In genomic region chr2:127916804-127917410, GRCm38 (mm10) we compare ENCODE assay signal across 18 mouse cellular contexts.
A peak's percentile ranks its signal among the peaks of the same experiment; 100 is the strongest.
DNase-seq lines count a peak whose midpoint lies in the region; ATAC-seq and TF ChIP-seq lines count a peak whose summit lies in the region.
"Had no signal": no experiment of that assay in that cellular context is flagged by ENCODE, and none has a peak within 500 bp of the region (broad histone marks: within the 10 kb centered on the region; RNA-seq: fewer than 3 reads in every experiment).

No protein-coding gene starts in this region.

- H3K4me1 ChIP-seq in G1E (ENCODE audit: insufficient read depth, low read depth, low read length): peaks cover 64% of the 10 kb centered on the region
- H3K4me1 ChIP-seq in thymus, adult 2 months (replicated peaks; ENCODE audit: control insufficient read depth, insufficient read depth, low read length): peaks cover 26% of the 10 kb centered on the region
- no peaks in the 10 kb centered on the region for H3K4me1 ChIP-seq in hindbrain, embryonic 11.5 days (replicated peaks; ENCODE audit: control insufficient read depth, insufficient read depth, low read length)
- H3K4me1 ChIP-seq: heart, embryonic 15.5 days; hindbrain, embryonic 15.5 days; neural tube, embryonic 15.5 days had no signal

- peak; percentile 59 for ATAC-seq in G1E (ENCODE audit: extremely low read depth, insufficient number of reproducible peaks, low FRiP score, poor library complexity, severe bottlenecking)
- peak; percentile 51 for ATAC-seq in megakaryocyte, adult 5-6 weeks (ENCODE audit: poor library complexity, severe bottlenecking)
- no peak for ATAC-seq in erythroid progenitor cell, adult 5-6 weeks (replicated peaks; ENCODE audit: low FRiP score, poor library complexity, severe bottlenecking)
- no peak for ATAC-seq in hindbrain, embryonic 11.5 days (ENCODE audit: low FRiP score)
- ATAC-seq: liver, postnatal 0 days had no signal

- H3K9ac ChIP-seq in hindbrain, embryonic 11.5 days (ENCODE audit: low read depth, low read length): no peak overlapping the region
- H3K9ac ChIP-seq: embryonic facial prominence, embryonic 13.5 days; heart, embryonic 15.5 days; hindbrain, embryonic 15.5 days; limb, embryonic 13.5 days; liver, postnatal 0 days; neural tube, embryonic 15.5 days had no signal

- no peaks in the 10 kb centered on the region for H3K27me3 ChIP-seq in G1E (ENCODE audit: insufficient read depth, low read length)
- H3K27me3 ChIP-seq in thymus, adult 2 months (ENCODE audit: control insufficient read depth, insufficient read depth, low read length): no peaks in the 10 kb centered on the region
- H3K27me3 ChIP-seq in hindbrain, embryonic 11.5 days (ENCODE audit: control insufficient read depth, insufficient read depth, low read length): no peaks in the 10 kb centered on the region
- H3K27me3 ChIP-seq: hindbrain, embryonic 15.5 days; neural tube, embryonic 15.5 days had no signal

- no peaks in the 10 kb centered on the region for H3K9me3 ChIP-seq in G1E (replicated peaks)
- H3K9me3 ChIP-seq in hindbrain, embryonic 11.5 days (ENCODE audit: control insufficient read depth, low read length): no peaks in the 10 kb centered on the region
- H3K9me3 ChIP-seq: embryonic facial prominence, embryonic 13.5 days; heart, embryonic 15.5 days; hindbrain, embryonic 15.5 days; limb, embryonic 13.5 days; neural tube, embryonic 15.5 days had no signal

- peak overlapping the region; percentile 33; the same call in 1 of the 2 replicates for H3K4me3 ChIP-seq in G1E (ENCODE audit: low read depth, low read length)
- H3K4me3 ChIP-seq in thymus, adult 2 months (ENCODE audit: control insufficient read depth, insufficient read depth, low read length): no peak overlapping the region
- H3K4me3 ChIP-seq in hindbrain, embryonic 11.5 days (ENCODE audit: low read depth, low read length): no peak overlapping the region
- H3K4me3 ChIP-seq: embryonic facial prominence, embryonic 13.5 days; heart, embryonic 15.5 days; hindbrain, embryonic 15.5 days; limb, embryonic 13.5 days; neural tube, embryonic 15.5 days had no signal

- peak; percentile 89 for DNase-seq in CD4-positive helper T cell, adult 2 months (ENCODE audit: low read depth, low spot score)
- peak; percentile 32 for DNase-seq in G1E (ENCODE audit: low spot score)
- DNase-seq in thymus, adult 2 months: peak; percentile 71
- no peak for DNase-seq in left cerebral cortex, adult 18-20 months (ENCODE audit: low spot score in 2 of 2)
- DNase-seq in hindbrain, embryonic 11.5 days (ENCODE audit: low spot score): no peak
- no peak for DNase-seq in right cerebral cortex, adult 2 months (ENCODE audit: low spot score in 2 of 2)
- DNase-seq: cerebellum, postnatal 36 days; kidney, adult 2 months; kidney, postnatal 4 days; liver, postnatal 0 days; lung, postnatal 4 days had no signal

- TF ChIP-seq POLR2A in thymus, adult 2 months (IDR thresholded peaks at IDR 0.05; ENCODE audit: control insufficient read depth, extremely low read depth, insufficient read depth, low read length, poor library complexity): no peak

- 7% methylated on average over 7 of the region's 7 CpGs for WGBS in thymus, adult 2 months
- WGBS in hindbrain, embryonic 11.5 days: 71% methylated on average over 7 of the region's 7 CpGs

- no peak overlapping the region for H3K4me2 ChIP-seq in hindbrain, embryonic 11.5 days (replicated peaks; ENCODE audit: low read depth, low read length)
- H3K4me2 ChIP-seq: embryonic facial prominence, embryonic 13.5 days; heart, embryonic 15.5 days; hindbrain, embryonic 15.5 days; limb, embryonic 13.5 days; neural tube, embryonic 15.5 days had no signal

- H3K36me3 ChIP-seq in G1E (replicated peaks): no peaks in the 10 kb centered on the region
- no peaks in the 10 kb centered on the region for H3K36me3 ChIP-seq in thymus, adult 2 months (ENCODE audit: control insufficient read depth, insufficient read depth, low read length)
- H3K36me3 ChIP-seq in hindbrain, embryonic 11.5 days (ENCODE audit: control insufficient read depth, insufficient read depth, low read length): no peaks in the 10 kb centered on the region
- H3K36me3 ChIP-seq: embryonic facial prominence, embryonic 13.5 days; heart, embryonic 15.5 days; hindbrain, embryonic 15.5 days; limb, embryonic 13.5 days; neural tube, embryonic 15.5 days had no signal

- TF ChIP-seq CTCF in G1E (IDR thresholded peaks at IDR 0.05; ENCODE audit: low read depth, low read length): no peak
- no peak for TF ChIP-seq CTCF in thymus, adult 2 months (IDR thresholded peaks at IDR 0.05; ENCODE audit: borderline replicate concordance, control insufficient read depth, extremely low read depth, insufficient read depth, low read length, poor library complexity)

- no peak overlapping the region for H3K27ac ChIP-seq in thymus, adult 2 months (ENCODE audit: control insufficient read depth, insufficient read depth, low read length)
- H3K27ac ChIP-seq in hindbrain, embryonic 11.5 days (ENCODE audit: low read depth, low read length): no peak overlapping the region
- H3K27ac ChIP-seq: embryonic facial prominence, embryonic 13.5 days; heart, embryonic 15.5 days; hindbrain, embryonic 15.5 days; limb, embryonic 13.5 days; neural tube, embryonic 15.5 days had no signal

Comparison
In these comparisons a context has a peak if more than half of its experiments do, and no peak if none do; other contexts are left out.
1. DNase-seq: peak in CD4-positive helper T cell, adult 2 months (single experiment), G1E (single experiment) and thymus, adult 2 months (single experiment); none in left cerebral cortex, adult 18-20 months (0 of 2), hindbrain, embryonic 11.5 days (single experiment) and right cerebral cortex, adult 2 months (0 of 2).
2. ATAC-seq: peak in G1E (single experiment) and megakaryocyte, adult 5-6 weeks (single experiment); none in erythroid progenitor cell, adult 5-6 weeks (single experiment) and hindbrain, embryonic 11.5 days (single experiment).